Mouse (Mus musculus) heart, adult 2 months (tissue): ENCODE results near the gene Asf1a.

Source experiments
- CTCF ChIP-seq: fragments of 200-600 bp; IDR thresholded peaks from 2 replicates; pipeline ENCODE4 v1.8.1; 2022; ENCODE audit warnings: antibody characterized with exemption, mild to moderate bottlenecking, moderate library complexity
- EP300 ChIP-seq: fragments of 200-500 bp; IDR thresholded peaks from 2 replicates; pipeline ENCODE4 v1.6.1; 2011; ENCODE audit warnings: low read depth, low read length, control low read depth; ENCODE audit not compliant: insufficient read depth
- POLR2A ChIP-seq: fragments of 200-500 bp; IDR thresholded peaks from 2 replicates; pipeline ENCODE4 v1.6.1; 2011; ENCODE audit warnings: mild to moderate bottlenecking, low read depth, low read length, control low read depth; ENCODE audit not compliant: insufficient read depth

DNA sequence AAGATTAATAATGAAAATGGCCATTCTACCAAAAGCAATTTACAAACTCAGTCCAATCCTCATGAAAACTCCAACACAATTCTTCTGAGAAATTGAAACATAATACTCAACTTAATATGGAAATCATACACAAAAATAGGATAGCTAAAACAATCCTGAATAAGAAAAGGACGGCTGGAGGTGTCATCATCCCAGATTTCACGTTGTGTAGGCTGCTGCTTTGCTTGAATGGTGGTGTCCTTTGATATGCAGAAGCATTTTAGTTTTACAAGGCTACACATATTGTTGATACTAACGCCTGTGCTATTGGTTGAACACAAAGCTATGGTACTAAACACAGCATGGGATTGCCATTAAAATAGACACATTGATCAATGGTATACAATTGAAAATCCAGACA, 10.8 kb upstream of the Asf1a start:
- TF ChIP-seq CTCF: no peak
- no peak for TF ChIP-seq POLR2A
- no peak for TF ChIP-seq EP300
